Mouse (Mus musculus) MEL (cell line): ENCODE results near the gene Coq10b. TPM values are rescaled to one million over a fixed set of nuclear protein-coding genes. Genes with fewer than 3 reads are reported as not detected.
A peak's percentile ranks its signal among the peaks of the same experiment; 100 is the strongest.
"Not testable (repeated sequence)": the region's sequence is repeated elsewhere in the genome, so short reads cannot be mapped to it uniquely, and the experiment has no call there.

ENCODE experiments used
- DNase-seq: peaks from one replicate; pipeline ENCODE4 v3.0.0; 2011; ENCODE audit warnings: low read depth, low spot score
- H3K27ac ChIP-seq: 2 replicates; pipeline ENCODE4 v1.5.1; 2012; ENCODE audit warnings: low read depth, mild to moderate bottlenecking, control low read depth, low read length, moderate library complexity; ENCODE audit not compliant: control insufficient read depth
- H3K27me3 ChIP-seq, 2 experiments: fragments of 150-350 bp in 1 of 2; sonication (generic) in 1 of 2; 2 replicates each; pipeline ENCODE4 v1.6.1; 2012; ENCODE audit warnings: low read length in 2 of 2, mild to moderate bottlenecking in 2 of 2, improper control_type of control experiment in 1 of 2, moderate library complexity in 1 of 2; ENCODE audit not compliant: insufficient read depth in 2 of 2, control insufficient read depth in 1 of 2
- H3K36me3 ChIP-seq, 2 experiments: 2 replicates each; pipeline ENCODE4 v1.6.1; 2012 to 2014; ENCODE audit warnings: low read length in 2 of 2, improper control_type of control experiment in 1 of 2, inconsistent platforms in 1 of 2, mild to moderate bottlenecking in 1 of 2; ENCODE audit not compliant: insufficient read depth in 2 of 2, control insufficient read depth in 1 of 2
- H3K4me1 ChIP-seq, 2 experiments: fragments of 150-350 bp in 1 of 2; sonication (generic) in 1 of 2; 2 replicates each; pipeline ENCODE4 v1.6.1; 2012; ENCODE audit warnings: low read length in 2 of 2, improper control_type of control experiment in 1 of 2, mild to moderate bottlenecking in 1 of 2; ENCODE audit not compliant: insufficient read depth in 2 of 2, control insufficient read depth in 1 of 2
- H3K4me3 ChIP-seq, 2 experiments: fragments of 150-350 bp in 1 of 2; sonication (generic) in 1 of 2; 2 replicates each; pipeline ENCODE4 v1.5.1; 2012; ENCODE audit warnings: low read depth in 2 of 2, low read length in 2 of 2, mild to moderate bottlenecking in 2 of 2, moderate library complexity in 2 of 2, control low read depth in 1 of 2, improper control_type of control experiment in 1 of 2; ENCODE audit not compliant: control insufficient read depth in 1 of 2, insufficient read depth in 1 of 2
- H3K79me2 ChIP-seq: 2 replicates; pipeline ENCODE4 v1.6.1; 2012; ENCODE audit warnings: mild to moderate bottlenecking, low read length, moderate library complexity; ENCODE audit not compliant: control insufficient read depth, poor library complexity, insufficient read depth
- H3K9ac ChIP-seq: 2 replicates; pipeline ENCODE4 v1.6.1; 2012; ENCODE audit warnings: low read depth, mild to moderate bottlenecking, control low read depth, low read length, moderate library complexity; ENCODE audit not compliant: control insufficient read depth, poor library complexity, severe bottlenecking
- H3K9me3 ChIP-seq: fragments of 150-350 bp; sonication (generic); replicated peaks from 2 replicates; pipeline ENCODE4 v1.6.1; 2012; ENCODE audit warnings: mild to moderate bottlenecking, low read length, improper control_type of control experiment, moderate library complexity; ENCODE audit not compliant: insufficient read depth
- EP300 ChIP-seq, 2 experiments: IDR thresholded peaks; 2 replicates each; pipeline ENCODE4 v1.6.1; 2011; ENCODE audit warnings: improper control_type of control experiment in 2 of 2, low read length in 2 of 2, low read depth in 1 of 2, mild to moderate bottlenecking in 1 of 2
- GABPA ChIP-seq: IDR thresholded peaks from 2 replicates; pipeline ENCODE4 v1.6.1; 2012; ENCODE audit warnings: low read depth, mild to moderate bottlenecking, inconsistent platforms, low read length, improper control_type of control experiment, moderate library complexity
- GATA1 ChIP-seq: IDR thresholded peaks from 2 replicates; pipeline ENCODE4 v1.6.1; 2011; ENCODE audit warnings: low read depth, low read length, improper control_type of control experiment
- HCFC1 ChIP-seq: IDR thresholded peaks from 2 replicates; pipeline ENCODE4 v1.6.1; 2012; ENCODE audit warnings: low read depth, mild to moderate bottlenecking, inconsistent platforms, low read length, improper control_type of control experiment, moderate library complexity
- JUND ChIP-seq: IDR thresholded peaks from 2 replicates; pipeline ENCODE4 v1.6.1; 2011; ENCODE audit warnings: low read depth, mild to moderate bottlenecking, improper control_type of control experiment, low read length
- MAFK ChIP-seq: IDR thresholded peaks from 2 replicates; pipeline ENCODE4 v1.6.1; 2011; ENCODE audit warnings: low read depth, mild to moderate bottlenecking, low read length, improper control_type of control experiment, borderline replicate concordance
- RCOR1 ChIP-seq: IDR thresholded peaks from 2 replicates; pipeline ENCODE4 v1.6.1; 2012; ENCODE audit warnings: low read depth, mild to moderate bottlenecking, inconsistent platforms, low read length, improper control_type of control experiment
- SMC3 ChIP-seq: IDR thresholded peaks from 2 replicates; pipeline ENCODE4 v1.6.1; 2011; ENCODE audit warnings: low read depth, low read length, improper control_type of control experiment
- TCF12 ChIP-seq: IDR thresholded peaks from 2 replicates; pipeline ENCODE4 v1.6.1; 2014; ENCODE audit warnings: low read depth, mild to moderate bottlenecking, inconsistent platforms, low read length, improper control_type of control experiment, moderate library complexity
- ZNF384 ChIP-seq: IDR thresholded peaks from 2 replicates; pipeline ENCODE4 v1.6.1; 2012; ENCODE audit warnings: low read depth, mild to moderate bottlenecking, inconsistent platforms, low read length, improper control_type of control experiment
- polyA plus RNA-seq, 2 experiments: library from polyadenylated mRNA; stranded (reverse) in 1 of 2; unstranded in 1 of 2; fragments of >175 nt in 1 of 2; fragments of >200 nt in 1 of 2; gene quantifications; 2 replicates each; pipeline versions ENCODE4 v1.2.1 to v1.2.4; 2012; ENCODE audit warnings: low replicate concordance in 2 of 2, low read depth in 1 of 2; ENCODE audit not compliant: insufficient read length in 2 of 2, insufficient read depth in 1 of 2, missing spikeins in 1 of 2
- total RNA-seq: library from RNA; depleted of rRNA; stranded (reverse); fragments of 300-350 nt; gene quantifications from 2 replicates; pipeline ENCODE4 v1.2.3, GENCODE M21; 2012

Coq10b gene
- total and polyA plus RNA-seq, 3 experiments, result 9.8 to 84.6 (median 13.4) TPM

GRCm38 (mm10) chr1:55058383-55058782 lies 5.8 kb downstream of the Coq10b start:
- not testable (repeated sequence) for H3K79me2 ChIP-seq, DNase-seq, H3K9ac ChIP-seq, H3K9me3 ChIP-seq, H3K27me3 ChIP-seq, H3K4me3 ChIP-seq
- H3K36me3 ChIP-seq, result peaks cover 5 to 31% of the 10 kb centered on the region in 2 experiments
- peak; percentile 80 for TF ChIP-seq ZNF384
- TF ChIP-seq, all 39 proteins: peak for 1; not testable (repeated sequence) for 38
- H3K4me1 ChIP-seq, result peaks cover 9 to 15% of the 10 kb centered on the region in 2 experiments
- H3K27ac ChIP-seq, result not testable (repeated sequence)

DNA sequence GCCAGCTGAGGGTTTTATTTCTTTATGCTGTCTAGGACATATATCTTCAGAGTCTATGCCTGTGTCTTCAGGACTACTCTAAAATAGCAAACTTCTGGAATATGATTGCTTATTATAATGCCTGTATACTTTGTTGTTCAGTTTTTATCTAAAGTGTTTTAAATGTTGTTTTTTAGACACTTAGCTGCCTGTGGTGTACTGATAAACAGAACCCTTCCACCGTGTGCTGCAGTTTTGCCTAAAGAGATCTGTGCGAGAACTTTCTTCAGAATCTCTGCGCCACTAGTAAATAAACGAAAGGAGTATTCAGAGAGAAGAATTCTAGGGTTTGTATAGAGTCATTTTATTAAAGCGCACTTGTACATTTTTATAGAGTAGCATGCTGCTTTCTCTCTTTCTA lies 8.5 kb downstream of the Coq10b start:
- DNase-seq, result no peak
- H3K4me3 ChIP-seq, result no peak overlapping the region
- no peaks in the 10 kb centered on the region for H3K9me3 ChIP-seq
- H3K27ac ChIP-seq, result no peak overlapping the region
- no peak overlapping the region for H3K9ac ChIP-seq
- H3K27me3 ChIP-seq, result no peaks in the 10 kb centered on the region
- peaks cover 1% of the 10 kb centered on the region; the same call in 1 of the 2 replicates for H3K79me2 ChIP-seq
- no peaks in the 10 kb centered on the region for H3K4me1 ChIP-seq
- peaks cover 8 to 9% of the 10 kb centered on the region in 2 experiments; a peak in 3 of 4 replicates for H3K36me3 ChIP-seq
- TF ChIP-seq GATA1, result 0 out of 2 replicates have a peak, but pooled peaks have one; percentile 11
- no peak for TF ChIP-seq SMC3

DNA sequence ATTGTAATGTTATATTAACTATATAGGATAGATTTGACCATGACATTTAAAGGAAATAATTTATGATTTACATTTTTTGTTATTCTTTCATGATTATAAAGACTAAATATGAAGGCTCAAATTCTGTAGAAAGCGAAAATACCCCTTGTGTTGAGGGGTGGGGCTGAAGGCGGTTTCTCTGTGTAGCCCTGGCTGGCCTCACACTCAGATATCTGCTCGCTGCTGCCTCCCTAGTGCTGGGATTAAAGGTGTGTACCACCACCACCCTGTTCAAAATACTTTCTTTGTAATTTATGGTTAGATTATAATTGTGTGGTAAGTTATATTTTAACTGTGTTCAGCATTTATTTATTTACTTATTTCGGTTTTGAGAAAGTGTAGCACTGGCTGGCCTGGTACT lies 9.2 kb downstream of the Coq10b start:
- DNase-seq, result no peak
- TF ChIP-seq HCFC1 (no peak), MAFK (no peak), RCOR1 (no peak), JUND (no peak), GABPA (no peak)
- Histone ChIP-seq H3K36me3 (peaks cover 8 to 9% of the 10 kb centered on the region in 2 experiments; a peak in 3 of 4 replicates), H3K9me3 (no peaks in the 10 kb centered on the region), H3K9ac (no peak overlapping the region), H3K4me1 (no peaks in the 10 kb centered on the region), H3K4me3 (no peak overlapping the region), H3K27ac (no peak overlapping the region), H3K79me2 (peaks cover 1% of the 10 kb centered on the region; the same call in 1 of the 2 replicates), H3K27me3 (no peaks in the 10 kb centered on the region)

DNA sequence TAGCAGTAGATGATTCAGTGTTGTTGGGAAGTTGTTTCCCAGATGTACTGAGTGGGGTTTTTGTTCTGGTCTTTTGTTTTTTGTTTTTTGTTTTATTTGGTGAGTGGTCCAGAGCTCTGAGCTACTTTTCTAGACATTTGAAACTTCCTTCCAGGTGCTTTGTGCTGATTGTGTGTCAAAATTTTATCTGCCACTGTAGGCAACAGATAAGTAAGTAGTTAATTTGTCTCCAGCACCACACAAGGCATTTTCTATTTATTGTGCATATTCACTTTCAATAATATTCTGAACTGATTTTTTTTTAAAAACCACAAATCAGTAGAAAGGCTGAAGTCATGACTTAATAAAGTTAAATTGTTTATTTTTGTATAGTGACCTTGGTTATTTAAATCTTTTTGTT lies 19.8 kb downstream of the Coq10b start:
- H3K4me3 ChIP-seq, DNase-seq, H3K27ac ChIP-seq, H3K27me3 ChIP-seq, H3K9ac ChIP-seq, H3K79me2 ChIP-seq, H3K9me3 ChIP-seq: not testable (repeated sequence)
- Histone ChIP-seq H3K36me3 (peaks cover 4 to 23% of the 10 kb centered on the region in 2 experiments), H3K4me1 (peaks cover 7 to 15% of the 10 kb centered on the region in 2 experiments)
- TF ChIP-seq TCF12 (peak; percentile 57), RCOR1 (peak; percentile 62), EP300 (IDR thresholded peaks at IDR 0.05; ENCODE audit: low read depth in 1 of 2, low read length in 2 of 2) (peak in 1 of 2 experiments; percentile 41; a peak in 1 of 4 replicates), GATA1 (0 out of 2 replicates have a peak, but pooled peaks have one; percentile 45)
- TF ChIP-seq, all 39 proteins: peak for 4; not testable (repeated sequence) for 35
